Mouse (Mus musculus) liver, embryonic 14.5 days (tissue): ENCODE measurements at regions not wholly inside any gene's neighbourhood (a gene's known extent, or its start where the extent isn't known, plus 50 kb on each side); places are given as distances from the start of the nearest gene placed in this dataset.
"Not testable (repeated sequence)": the region's sequence is repeated elsewhere in the genome, so short reads cannot be mapped to it uniquely, and the experiment has no call there.

Source experiments
- ATAC-seq: fragments of 200-750 bp; cut with Nextera tagmentation; 2 replicates; pipeline ENCODE4 v1.8.0; 2017; ENCODE audit warnings: moderate number of reproducible peaks, mild to moderate bottlenecking, moderate library complexity; ENCODE audit not compliant: insufficient read depth
- DNase-seq, 3 experiments: peaks; one replicate each; pipeline ENCODE4 v3.0.0-alpha.2; 2012 to 2013; ENCODE audit warnings: low read depth in 3 of 3, low spot score in 3 of 3
- H3K27ac ChIP-seq: fragments of 300-500 bp; sonication (generic); 2 replicates; pipeline ENCODE4 v1.5.1; 2014; ENCODE audit warnings: moderate library complexity, mild to moderate bottlenecking, control low read depth, inconsistent platforms
- H3K27me3 ChIP-seq: fragments of 300-500 bp; sonication (generic); 2 replicates; pipeline ENCODE4 v1.6.1; 2014; ENCODE audit warnings: mild to moderate bottlenecking, low read length, moderate library complexity; ENCODE audit not compliant: control insufficient read depth, insufficient read depth
- H3K36me3 ChIP-seq: fragments of 300-500 bp; sonication (generic); replicated peaks from 2 replicates; pipeline ENCODE4 v1.6.1; 2014; ENCODE audit warnings: low read depth; ENCODE audit not compliant: control insufficient read depth, insufficient read depth
- H3K4me1 ChIP-seq, 2 experiments: fragments of 200-500 bp in 1 of 2; fragments of 300-500 bp in 1 of 2; sonication (generic) in 1 of 2; replicated peaks; 2 replicates each; pipeline ENCODE4 v1.6.1; 2012 to 2014; ENCODE audit warnings: antibody characterized with exemption in 1 of 2, inconsistent platforms in 1 of 2, low read length in 1 of 2; ENCODE audit not compliant: control insufficient read depth in 2 of 2, insufficient read depth in 2 of 2
- H3K4me2 ChIP-seq: fragments of 300-500 bp; sonication (generic); 2 replicates; pipeline ENCODE4 v1.6.1; 2014; ENCODE audit warnings: low read depth, mild to moderate bottlenecking, control low read depth, moderate library complexity
- H3K4me3 ChIP-seq, 2 experiments: fragments of 200-500 bp in 1 of 2; fragments of 300-500 bp in 1 of 2; sonication (generic) in 1 of 2; 2 replicates each; pipeline ENCODE4 v1.5.1; 2012 to 2014; ENCODE audit warnings: low read depth in 2 of 2, low read length in 2 of 2, mild to moderate bottlenecking in 2 of 2, control low read depth in 1 of 2, inconsistent platforms in 1 of 2, moderate library complexity in 1 of 2; ENCODE audit not compliant: insufficient read depth in 1 of 2
- H3K9ac ChIP-seq: fragments of 300-500 bp; sonication (generic); replicated peaks from 2 replicates; pipeline ENCODE4 v1.6.1; 2014; ENCODE audit warnings: mild to moderate bottlenecking, control low read depth, moderate library complexity
- H3K9me3 ChIP-seq: fragments of 300-500 bp; sonication (generic); 2 replicates; pipeline ENCODE4 v1.6.1; 2016; ENCODE audit warnings: low read length, mixed read lengths; ENCODE audit not compliant: control insufficient read depth
- CTCF ChIP-seq: IDR thresholded peaks from 2 replicates; pipeline ENCODE4 v1.5.1; 2016; ENCODE audit warnings: antibody characterized with exemption, low read depth, control low read depth
- EP300 ChIP-seq: IDR thresholded peaks from 2 replicates; pipeline ENCODE4 v1.6.1; 2016; ENCODE audit warnings: antibody characterized with exemption, low read depth
- WGBS: fragments of 180-500 bp; shearing (Covaris S2); extraction: QIAGEN DNeasy Blood & Tissue Kit; methylation state at CpG from one replicate; pipeline ENCODE4 v1.1.7; 2014; ENCODE audit not compliant: insufficient replicate concordance; 5-methylcytosine and 5-hydroxymethylcytosine counted together

DNA sequence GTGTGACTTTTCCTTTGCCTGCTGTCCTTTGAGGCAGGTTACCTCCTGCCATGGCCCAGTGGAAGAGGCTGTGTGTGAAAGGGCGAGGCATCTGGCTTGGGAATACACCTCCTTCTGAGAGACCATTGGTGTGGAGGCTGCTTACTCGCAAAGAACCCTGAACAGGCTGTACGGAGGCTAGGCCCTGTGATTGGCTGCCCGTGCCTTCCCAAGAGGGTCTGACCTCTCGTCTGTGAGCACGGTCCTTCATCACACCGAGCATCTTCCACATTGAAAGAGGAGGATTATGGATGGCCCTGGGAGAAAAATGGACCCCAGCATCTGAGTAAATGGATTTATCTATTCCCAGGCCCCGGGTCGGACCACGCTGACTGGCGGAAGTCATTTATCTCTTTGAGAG, 152.9 kb downstream of the Melk start:
- H3K27me3 ChIP-seq = no peaks in the 10 kb centered on the region
- no peaks in the 10 kb centered on the region for H3K36me3 ChIP-seq
- no peaks in the 10 kb centered on the region for H3K9me3 ChIP-seq
- H3K4me1 ChIP-seq = no peaks in the 10 kb centered on the region
- ATAC-seq (no peak), DNase-seq (no peak)
- WGBS = 74% methylated on average over 11 of the region's 11 CpGs
- H3K4me2 ChIP-seq = no peak overlapping the region
- H3K27ac ChIP-seq = no peak overlapping the region
- no peak overlapping the region for H3K9ac ChIP-seq
- no peak overlapping the region for H3K4me3 ChIP-seq
- TF ChIP-seq EP300 = no peak
- TF ChIP-seq CTCF = no peak

DNA sequence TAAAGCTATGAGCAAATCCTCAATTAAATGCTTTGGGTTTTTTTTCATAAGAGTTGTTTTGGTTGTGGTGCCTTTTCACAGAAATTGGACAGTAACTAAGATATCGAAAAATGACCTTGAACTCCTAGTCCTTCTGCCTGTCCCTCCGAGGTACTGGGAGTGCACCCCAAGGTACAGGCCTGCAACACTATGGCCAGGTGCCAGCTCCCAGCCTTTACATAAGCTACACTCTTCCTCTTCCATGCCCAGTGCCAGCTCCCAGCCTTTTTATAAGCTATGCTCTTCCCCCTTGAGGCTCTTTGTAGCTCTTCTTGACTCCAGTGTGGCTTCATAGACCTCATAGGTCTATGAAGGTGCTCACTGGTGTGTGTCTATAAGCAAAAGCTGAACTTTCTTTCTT, 155.2 kb downstream of the Melk start:
- no peak overlapping the region for H3K9ac ChIP-seq
- H3K4me3 ChIP-seq = no peak overlapping the region
- no peak overlapping the region for H3K4me2 ChIP-seq
- no peaks in the 10 kb centered on the region for H3K27me3 ChIP-seq
- no peaks in the 10 kb centered on the region for H3K36me3 ChIP-seq
- no peak overlapping the region for H3K27ac ChIP-seq
- no peaks in the 10 kb centered on the region for H3K4me1 ChIP-seq
- no peak for DNase-seq
- WGBS = 66% methylated on average over 2 of the region's 2 CpGs
- H3K9me3 ChIP-seq = no peaks in the 10 kb centered on the region
- no peak for ATAC-seq
- no peak for TF ChIP-seq EP300
- no peak for TF ChIP-seq CTCF

DNA sequence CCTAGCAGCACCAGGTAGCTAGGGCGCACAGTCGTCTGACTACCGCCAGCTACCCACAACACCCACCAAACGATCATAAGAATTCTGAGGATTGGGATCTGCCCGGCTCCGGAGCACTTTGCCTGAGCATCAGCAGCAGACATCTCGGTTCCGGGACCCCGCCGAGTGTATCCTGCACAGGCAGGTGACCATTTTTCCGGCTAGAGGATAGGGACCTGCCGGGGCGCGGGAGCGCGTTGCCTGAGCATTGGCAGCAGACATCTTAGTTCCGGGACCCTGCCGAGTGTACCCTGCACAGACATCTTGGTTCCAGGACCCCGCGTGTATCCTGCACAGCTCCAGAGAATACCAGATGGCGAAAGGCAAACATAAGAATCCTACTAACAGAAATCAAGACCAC, 172.8 kb downstream of the Melk start:
- WGBS = 75% methylated on average over 21 of the region's 21 CpGs
- not testable (repeated sequence) for DNase-seq, H3K9me3 ChIP-seq, H3K36me3 ChIP-seq, H3K4me1 ChIP-seq, ATAC-seq, H3K4me3 ChIP-seq, H3K27ac ChIP-seq, H3K4me2 ChIP-seq, H3K27me3 ChIP-seq, H3K9ac ChIP-seq
